22 mouse cellular contexts compared by ENCODE assay signal in genomic region chr2:139380285-139380684, GRCm38 (mm10).
DNase-seq lines count a peak whose midpoint lies in the region; ATAC-seq lines count a peak whose summit lies in the region.
"Had no signal": no experiment of that assay in that cellular context is flagged by ENCODE, and none has a peak within 500 bp of the region (broad histone marks: within the 10 kb centered on the region; RNA-seq: fewer than 3 reads in every experiment).

No protein-coding gene starts in this region.

- no peaks in the 10 kb centered on the region for H3K36me3 ChIP-seq in heart, embryonic 12.5 days
- H3K36me3 ChIP-seq: embryonic facial prominence, embryonic 13.5 days; embryonic facial prominence, embryonic 15.5 days; forebrain, embryonic 10.5 days; forebrain, embryonic 12.5 days had no signal

- DNase-seq in cerebellum, adult 11-12 months, result peak; percentile 34
- DNase-seq in cerebellum, adult 11 months, result no peak
- peak; percentile 50 for DNase-seq in cerebellum, adult 9-10 months
- DNase-seq in cerebellum, postnatal 4 days (ENCODE audit: low spot score in 2 of 2), result no peak
- peak; percentile 38 for DNase-seq in cerebellum, adult 9-11 months
- DNase-seq in cerebellum, postnatal 25 days, result peak; percentile 34 to 36
- DNase-seq in adrenal gland, postnatal 36 days, result no peak
- DNase-seq: adrenal gland, adult 8-10 months; adrenal gland, postnatal 14 days; embryo, embryonic 11 days; gastrocnemius, adult 2 months; gastrocnemius, postnatal 10 days had no signal

- no peaks in the 10 kb centered on the region for H3K9me3 ChIP-seq in heart, embryonic 12.5 days (replicated peaks)
- H3K9me3 ChIP-seq: embryonic facial prominence, embryonic 13.5 days; embryonic facial prominence, embryonic 15.5 days; forebrain, embryonic 10.5 days; forebrain, embryonic 12.5 days had no signal

- H3K4me2 ChIP-seq in heart, embryonic 12.5 days, result no peak overlapping the region
- H3K4me2 ChIP-seq: embryonic facial prominence, embryonic 13.5 days; embryonic facial prominence, embryonic 15.5 days; forebrain, embryonic 12.5 days had no signal

- H3K4me1 ChIP-seq in heart, embryonic 12.5 days (replicated peaks), result no peaks in the 10 kb centered on the region
- H3K4me1 ChIP-seq: embryonic facial prominence, embryonic 13.5 days; embryonic facial prominence, embryonic 15.5 days; forebrain, embryonic 10.5 days; forebrain, embryonic 12.5 days had no signal

- H3K9ac ChIP-seq in heart, embryonic 12.5 days, result no peak overlapping the region
- H3K9ac ChIP-seq: embryonic facial prominence, embryonic 13.5 days; embryonic facial prominence, embryonic 15.5 days; forebrain, embryonic 12.5 days had no signal

- no peak overlapping the region for H3K4me3 ChIP-seq in heart, embryonic 12.5 days
- H3K4me3 ChIP-seq: embryonic facial prominence, embryonic 13.5 days; embryonic facial prominence, embryonic 15.5 days; erythroblast, embryonic 14.5 days; forebrain, embryonic 10.5 days; forebrain, embryonic 12.5 days; gastrocnemius, adult 2 months had no signal

- H3K27ac ChIP-seq in heart, embryonic 12.5 days (ENCODE audit: poor library complexity, severe bottlenecking), result no peak overlapping the region
- H3K27ac ChIP-seq: embryonic facial prominence, embryonic 13.5 days; embryonic facial prominence, embryonic 15.5 days; forebrain, embryonic 10.5 days; forebrain, embryonic 12.5 days; gastrocnemius, adult 2 months had no signal

- no peak for ATAC-seq in heart, embryonic 12.5 days (ENCODE audit: insufficient number of reproducible peaks, low FRiP score)
- ATAC-seq: activated CD4-positive, CD25-positive, alpha-beta regulatory T cell, adult 4 months; forebrain, embryonic 14.5 days; forebrain, embryonic 16.5 days; Patski had no signal

- H3K27me3 ChIP-seq in heart, embryonic 12.5 days (replicated peaks), result no peaks in the 10 kb centered on the region
- H3K27me3 ChIP-seq: embryonic facial prominence, embryonic 13.5 days; embryonic facial prominence, embryonic 15.5 days; forebrain, embryonic 12.5 days had no signal

- WGBS in heart, embryonic 12.5 days, result 75% methylated on average over 6 of the region's 6 CpGs

Comparison
In these comparisons a context has a peak if more than half of its experiments do, and no peak if none do; other contexts are left out.
1. DNase-seq: peak in cerebellum, adult 11-12 months (single experiment), cerebellum, adult 9-10 months (single experiment), cerebellum, adult 9-11 months (single experiment) and cerebellum, postnatal 25 days (2 of 2); none in cerebellum, adult 11 months (single experiment), cerebellum, postnatal 4 days (0 of 2) and adrenal gland, postnatal 36 days (0 of 2).